ENCODE assay signal across 12 mouse cellular contexts in the genomic region with DNA sequence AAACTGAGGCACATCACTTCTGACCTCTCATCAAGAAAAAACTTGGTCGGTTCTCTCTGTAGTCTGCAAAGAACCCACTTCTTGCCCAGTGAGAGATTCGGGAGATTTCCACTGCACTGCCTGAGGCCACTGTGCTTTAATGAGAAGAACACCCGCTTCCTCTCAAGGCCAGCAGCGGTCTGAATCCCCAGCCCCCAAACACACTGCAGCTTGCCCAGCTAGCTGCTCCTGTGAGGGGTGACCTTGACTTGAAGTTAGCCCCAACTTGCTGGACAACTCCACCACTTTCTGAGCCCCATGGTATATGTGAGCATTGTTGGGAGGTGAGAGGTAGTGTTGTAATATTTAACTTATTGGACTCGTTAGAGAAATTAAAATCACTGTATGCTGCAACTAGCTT. TPM values are rescaled to one million over a fixed set of nuclear protein-coding genes. Genes with fewer than 3 reads are reported as not detected.
A peak's percentile ranks its signal among the peaks of the same experiment; 100 is the strongest.
DNase-seq lines count a peak whose midpoint lies in the region; ATAC-seq and TF ChIP-seq lines count a peak whose summit lies in the region.
"Had no signal": no experiment of that assay in that cellular context is flagged by ENCODE, and none has a peak within 500 bp of the region (broad histone marks: within the 10 kb centered on the region; RNA-seq: fewer than 3 reads in every experiment).

No protein-coding gene starts in this region.

- no peak for ATAC-seq in midbrain, embryonic 11.5 days (ENCODE audit: low FRiP score)
- ATAC-seq in embryonic facial prominence, embryonic 13.5 days (ENCODE audit: insufficient number of reproducible peaks, insufficient read depth, low FRiP score, low TSS enrichment, low read depth), result no peak
- no peak for ATAC-seq in hindbrain, postnatal 0 days
- ATAC-seq in neural tube, embryonic 14.5 days (ENCODE audit: low read depth), result no peak
- ATAC-seq: lung, postnatal 0 days had no signal

- no peaks in the 10 kb centered on the region for H3K36me3 ChIP-seq in midbrain, embryonic 10.5 days
- H3K36me3 ChIP-seq in midbrain, embryonic 11.5 days (ENCODE audit: control insufficient read depth, insufficient read depth, low read length), result no peaks in the 10 kb centered on the region
- no peaks in the 10 kb centered on the region for H3K36me3 ChIP-seq in embryonic facial prominence, embryonic 13.5 days
- H3K36me3 ChIP-seq in hindbrain, postnatal 0 days (ENCODE audit: insufficient read depth, low read length), result no peaks in the 10 kb centered on the region
- no peaks in the 10 kb centered on the region for H3K36me3 ChIP-seq in neural tube, embryonic 14.5 days (ENCODE audit: control insufficient read depth, insufficient read depth, low read length)

- no peak for TF ChIP-seq CTCF in hindbrain, postnatal 0 days (IDR thresholded peaks at IDR 0.05; ENCODE audit: low read depth)

- peaks cover 28% of the 10 kb centered on the region for H3K4me1 ChIP-seq in midbrain, embryonic 10.5 days
- H3K4me1 ChIP-seq in midbrain, embryonic 11.5 days (ENCODE audit: control insufficient read depth, insufficient read depth, low read length), result peaks cover 4% of the 10 kb centered on the region; the same call in 1 of the 2 replicates
- H3K4me1 ChIP-seq in embryonic facial prominence, embryonic 13.5 days, result peaks cover 10% of the 10 kb centered on the region
- H3K4me1 ChIP-seq in hindbrain, postnatal 0 days (ENCODE audit: insufficient read depth, low read length), result no peaks in the 10 kb centered on the region
- H3K4me1 ChIP-seq in neural tube, embryonic 14.5 days (ENCODE audit: control insufficient read depth, insufficient read depth, low read length), result 0 out of 2 replicates have a peak, but pooled peaks cover 9% of the 10 kb centered on the region

- no peak overlapping the region for H3K4me2 ChIP-seq in midbrain, embryonic 11.5 days
- peak overlapping the region; percentile 96 for H3K4me2 ChIP-seq in embryonic facial prominence, embryonic 13.5 days
- H3K4me2 ChIP-seq in hindbrain, postnatal 0 days (ENCODE audit: low read depth, low read length), result peak overlapping the region; percentile 92
- peak overlapping the region; percentile 95; the same call in 1 of the 2 replicates for H3K4me2 ChIP-seq in neural tube, embryonic 14.5 days (ENCODE audit: low read depth, low read length)

- peak overlapping the region; percentile 69; the same call in 1 of the 2 replicates for H3K4me3 ChIP-seq in midbrain, embryonic 10.5 days
- H3K4me3 ChIP-seq in midbrain, embryonic 11.5 days (ENCODE audit: low read depth, low read length), result no peak overlapping the region
- peak overlapping the region; percentile 56; the same call in 1 of the 2 replicates for H3K4me3 ChIP-seq in embryonic facial prominence, embryonic 13.5 days
- peak overlapping the region; percentile 50; the same call in 1 of the 2 replicates for H3K4me3 ChIP-seq in hindbrain, postnatal 0 days (ENCODE audit: low read length)
- H3K4me3 ChIP-seq in neural tube, embryonic 14.5 days (ENCODE audit: low read depth, low read length), result no peak overlapping the region; the same call in 1 of the 2 replicates

- no peak overlapping the region for H3K9ac ChIP-seq in midbrain, embryonic 11.5 days (ENCODE audit: low read length)
- H3K9ac ChIP-seq in embryonic facial prominence, embryonic 13.5 days, result no peak overlapping the region
- no peak overlapping the region for H3K9ac ChIP-seq in hindbrain, postnatal 0 days (replicated peaks; ENCODE audit: low read length)
- H3K9ac ChIP-seq in neural tube, embryonic 14.5 days (replicated peaks; ENCODE audit: low read depth, low read length), result no peak overlapping the region

- no peak for DNase-seq in midbrain, embryonic 10.5 days (ENCODE audit: low spot score)
- no peak for DNase-seq in midbrain, embryonic 11.5 days (ENCODE audit: low spot score, missing footprints)
- no peak for DNase-seq in hindbrain, postnatal 0 days (ENCODE audit: low spot score)
- no peak for DNase-seq in right cerebral cortex, postnatal 14 days
- DNase-seq in right cerebral cortex, postnatal 4 days, result no peak
- DNase-seq: cerebellum, adult 2 months; heart, postnatal 36 days; kidney, postnatal 10 days had no signal

- no peaks in the 10 kb centered on the region for H3K9me3 ChIP-seq in midbrain, embryonic 10.5 days (replicated peaks)
- no peaks in the 10 kb centered on the region for H3K9me3 ChIP-seq in midbrain, embryonic 11.5 days (ENCODE audit: control insufficient read depth, low read length)
- H3K9me3 ChIP-seq in embryonic facial prominence, embryonic 13.5 days, result no peaks in the 10 kb centered on the region
- H3K9me3 ChIP-seq in hindbrain, postnatal 0 days (ENCODE audit: low read length), result no peaks in the 10 kb centered on the region
- H3K9me3 ChIP-seq in neural tube, embryonic 14.5 days (ENCODE audit: control insufficient read depth, low read length), result no peaks in the 10 kb centered on the region

- WGBS in midbrain, embryonic 10.5 days, result 23% methylated on average over 5 of the region's 5 CpGs
- WGBS in midbrain, embryonic 11.5 days, result 35% methylated on average over 5 of the region's 5 CpGs
- WGBS in embryonic facial prominence, embryonic 13.5 days, result 12% methylated on average over 5 of the region's 5 CpGs
- 34% methylated on average over 5 of the region's 5 CpGs for whole genome bisulfite sequencing in hindbrain, postnatal 0 days
- 24% methylated on average over 5 of the region's 5 CpGs for WGBS in neural tube, embryonic 14.5 days

- H3K27me3 ChIP-seq in midbrain, embryonic 10.5 days (ENCODE audit: low read depth, poor library complexity, severe bottlenecking), result peaks cover 85% of the 10 kb centered on the region
- peaks cover 43% of the 10 kb centered on the region for H3K27me3 ChIP-seq in midbrain, embryonic 11.5 days (ENCODE audit: control insufficient read depth, insufficient read depth, low read length)
- H3K27me3 ChIP-seq in embryonic facial prominence, embryonic 13.5 days, result peaks cover 82% of the 10 kb centered on the region
- H3K27me3 ChIP-seq in hindbrain, postnatal 0 days (ENCODE audit: insufficient read depth, low read length), result peaks cover 32% of the 10 kb centered on the region
- H3K27me3 ChIP-seq in neural tube, embryonic 14.5 days (ENCODE audit: control insufficient read depth, insufficient read depth, low read length), result peaks cover 30% of the 10 kb centered on the region

- no peak overlapping the region for H3K27ac ChIP-seq in midbrain, embryonic 10.5 days (replicated peaks)
- no peak overlapping the region for H3K27ac ChIP-seq in midbrain, embryonic 11.5 days (ENCODE audit: low read depth, low read length)
- no peak overlapping the region for H3K27ac ChIP-seq in embryonic facial prominence, embryonic 13.5 days
- no peak overlapping the region for H3K27ac ChIP-seq in hindbrain, postnatal 0 days
- H3K27ac ChIP-seq in neural tube, embryonic 14.5 days (ENCODE audit: low read depth, low read length), result no peak overlapping the region

RNA-seq across cellular contexts. Expression of a gene that starts 1.2 kb away (rescaled TPM):
- polyA plus RNA-seq in midbrain, embryonic 10.5 days (2016; fragmentation: Nextera tagmentation; extraction: Ambion mirVana), result 0.02 and 0.05 TPM in 2 replicates
- not detected in 2 replicates for polyA plus RNA-seq in midbrain, embryonic 11.5 days (2014; fragmentation: Nextera tagmentation; extraction: Ambion mirVana)
- polyA plus RNA-seq in embryonic facial prominence, embryonic 13.5 days (2015; fragmentation: Nextera tagmentation; extraction: Ambion mirVana), result 16.6 and 23.7 TPM in 2 replicates
- 3.2 and 3.8 TPM in 2 replicates for total RNA-seq in hindbrain, postnatal 0 days (2014; rRNA removed)
- polyA plus RNA-seq in hindbrain, postnatal 0 days (2015; fragmentation: Nextera tagmentation; extraction: Ambion mirVana), result 0.42 and 0.51 TPM in 2 replicates
- polyA plus RNA-seq in neural tube, embryonic 14.5 days (2014; fragmentation: Nextera tagmentation; extraction: Ambion mirVana), result 0.13 and 0.21 TPM in 2 replicates
- total RNA-seq: neutrophil, adult 5-6 weeks had no signal

Comparison
In these comparisons a context has a peak if more than half of its experiments do, and no peak if none do; other contexts are left out.
1. H3K4me3 ChIP-seq: peak in midbrain, embryonic 10.5 days (single experiment), embryonic facial prominence, embryonic 13.5 days (single experiment) and hindbrain, postnatal 0 days (single experiment); none in midbrain, embryonic 11.5 days (single experiment) and neural tube, embryonic 14.5 days (single experiment).
2. RNA of a gene that starts 1.2 kb away (polyA plus RNA-seq): 16.6 to 23.7 TPM in embryonic facial prominence, embryonic 13.5 days; 0.42 to 0.51 TPM in hindbrain, postnatal 0 days, 0.13 to 0.21 TPM in neural tube, embryonic 14.5 days, 0.02 to 0.05 TPM in midbrain, embryonic 10.5 days and not detected in midbrain, embryonic 11.5 days; every median in the first group is over 10 times any median in the second.